Mouse (Mus musculus): ENCODE measurements at regions not wholly inside any gene's neighbourhood (a gene's known extent, or its start where the extent isn't known, plus 50 kb on each side); places are given as distances from the start of the nearest gene placed in this dataset.

- TF ChIP-seq CTCF (IDR thresholded peaks at IDR 0.05; ENCODE audit: borderline replicate concordance, extremely low read depth, insufficient read depth, insufficient read length) (peak; percentile 84), POLR2A (IDR thresholded peaks at IDR 0.05; ENCODE audit: borderline replicate concordance, extremely low read depth, insufficient read depth, insufficient read length, poor library complexity, severe bottlenecking) (no peak)
Measured at GRCm38 (mm10) chr4:89524260-89525200, 154.7 kb upstream of the Dmrta1 start.
